Mouse (Mus musculus): Measurements from ENCODE around the gene Atp2b2.

Gene Atp2b2

DNA sequence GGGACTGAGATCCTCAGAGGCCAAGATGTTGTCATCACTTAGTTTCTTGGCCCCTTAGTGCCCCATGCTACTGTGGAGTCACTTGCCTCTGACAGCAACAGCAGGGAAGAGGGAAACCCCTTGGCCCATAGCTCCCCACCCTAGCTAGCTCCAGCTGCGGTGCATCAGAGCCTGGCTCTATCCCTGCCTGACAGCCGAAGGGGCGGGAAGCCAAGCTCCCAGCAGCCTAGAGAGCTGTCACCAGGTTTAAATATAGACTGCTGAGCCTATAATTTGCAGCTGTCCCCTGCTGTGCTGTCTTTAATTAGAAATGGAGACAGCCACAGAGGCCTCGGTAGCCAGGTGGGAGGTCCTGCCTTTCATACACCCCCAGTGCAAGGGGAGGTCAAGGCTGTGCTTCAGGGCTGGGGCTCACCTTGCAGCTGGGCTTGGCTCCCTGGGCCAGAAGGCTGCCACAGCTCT lies 247.1 kb downstream of the Atp2b2 start:
- DNase-seq (ENCODE audit: low spot score in 2 of 2) = peak in 1 of 2 experiments; percentile 10

- no peak for DNase-seq (ENCODE audit: low spot score in 2 of 2)
Observed at GRCm38 (mm10) chr6:113792368-113792767, 250.0 kb downstream of the Atp2b2 start.

DNA sequence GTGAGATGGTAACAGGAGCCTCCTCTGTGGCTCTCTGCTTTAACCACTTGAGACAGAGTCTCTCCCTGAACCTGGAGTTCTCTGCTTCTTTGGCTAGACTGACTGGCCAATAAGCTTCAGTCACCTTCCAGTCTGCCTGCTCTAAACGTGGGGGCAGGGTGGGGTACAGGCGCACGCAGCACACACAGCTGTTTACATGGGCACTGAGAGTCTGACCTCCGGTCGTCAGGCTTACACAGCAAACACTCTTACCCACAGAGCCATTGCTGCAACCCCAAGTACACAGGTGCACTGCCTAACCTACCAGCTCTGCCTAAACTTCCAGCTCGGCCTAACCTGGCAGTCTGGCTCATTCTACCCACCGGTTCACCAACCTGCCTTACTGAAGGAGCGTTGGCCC lies 251.4 kb downstream of the Atp2b2 start:
- no peak for DNase-seq (ENCODE audit: low spot score in 2 of 2)

DNA sequence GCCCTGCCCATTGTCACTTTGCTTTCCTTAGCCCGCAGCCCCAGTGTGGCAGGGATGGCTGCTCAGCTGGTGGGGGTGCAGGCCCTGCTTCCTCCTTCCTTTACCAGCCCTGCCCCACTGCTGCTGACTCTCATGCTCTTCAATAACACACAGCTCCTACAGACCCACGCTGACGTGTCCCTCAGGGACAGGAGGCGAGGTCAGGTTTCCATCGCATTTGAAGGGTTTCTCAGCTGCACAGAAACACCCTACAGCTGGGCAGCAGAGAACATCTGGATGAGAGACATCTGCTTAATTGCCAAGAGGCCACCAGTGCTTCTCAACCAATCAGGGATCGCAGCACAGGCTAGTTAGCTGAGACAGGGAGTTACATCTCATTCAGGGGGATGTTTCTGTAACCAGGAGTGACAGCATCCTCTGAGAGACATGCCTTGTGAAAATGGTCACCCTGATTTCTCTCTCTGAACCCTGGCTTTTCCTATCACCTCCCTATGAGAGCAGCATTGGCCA lies 254.9 kb downstream of the Atp2b2 start:
- DNase-seq (ENCODE audit: low spot score in 2 of 2) = no peak

DNA sequence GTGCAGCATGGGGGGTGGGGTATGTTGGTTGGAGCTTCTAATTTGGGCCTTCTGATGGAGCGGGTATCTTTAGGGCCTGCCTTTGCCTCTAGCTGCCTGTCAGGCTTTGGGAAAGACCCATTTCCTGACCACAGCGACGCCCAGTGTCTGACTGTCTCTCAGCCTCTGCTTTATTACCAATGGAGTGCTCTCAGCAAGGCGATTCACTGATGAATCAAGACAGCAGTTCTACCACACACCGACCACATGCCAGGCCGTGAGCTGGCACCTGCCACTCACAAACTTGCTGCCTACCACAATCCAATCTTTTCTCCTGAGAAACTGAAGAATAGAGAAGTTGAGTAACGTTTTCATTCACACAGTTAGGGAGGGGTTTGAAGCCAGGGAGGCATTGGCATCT lies 256.8 kb downstream of the Atp2b2 start:
- DNase-seq (ENCODE audit: low spot score in 2 of 2) = no peak

DNA sequence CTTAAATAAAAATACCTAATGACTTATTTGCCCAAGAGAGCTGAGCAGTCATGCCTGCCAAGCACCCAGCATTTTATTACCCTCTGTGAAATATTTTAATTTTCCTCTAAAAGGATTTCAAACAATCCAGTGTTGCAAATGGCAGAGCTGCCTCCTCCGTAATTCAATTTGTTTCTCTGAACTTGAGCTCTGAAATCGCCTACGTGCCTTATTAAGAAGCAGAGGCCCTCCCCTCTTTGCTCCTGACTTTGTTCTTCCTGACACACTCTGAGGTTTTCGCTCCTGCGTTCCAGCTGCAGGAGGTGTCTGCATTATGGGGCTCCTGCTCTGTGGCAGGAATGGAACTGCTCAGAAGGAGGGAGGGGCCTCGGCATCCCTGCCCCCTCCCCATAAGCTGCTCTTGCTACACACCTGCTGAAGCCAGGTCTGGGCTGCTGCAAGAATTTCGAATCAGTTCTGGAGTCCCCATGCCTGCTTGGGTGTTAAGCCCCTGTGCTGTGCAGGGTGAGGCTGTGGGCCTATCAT lies 264.1 kb downstream of the Atp2b2 start:
- DNase-seq (ENCODE audit: low spot score in 2 of 2) = no peak

DNA sequence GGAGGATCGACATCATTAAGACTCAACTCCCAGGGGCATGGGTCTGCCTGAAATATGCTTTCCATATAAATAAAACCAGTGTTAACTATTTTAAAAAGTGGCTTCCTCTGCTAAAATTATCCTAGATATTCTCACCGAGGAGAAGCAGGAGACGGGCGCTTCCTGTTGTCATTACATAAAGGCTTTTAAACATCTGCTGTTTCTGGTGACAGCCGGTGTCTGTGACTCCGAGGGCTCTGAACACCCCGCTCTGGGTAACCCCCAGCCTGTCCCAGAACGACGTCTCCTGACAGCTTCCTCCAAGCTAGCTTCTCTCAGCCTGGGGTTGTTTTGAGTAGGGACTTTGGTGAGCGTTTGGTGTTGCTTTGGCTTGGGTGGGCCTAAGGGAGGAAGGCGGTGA lies 273.6 kb downstream of the Atp2b2 start:
- no peak for DNase-seq (ENCODE audit: low spot score in 2 of 2)

DNA sequence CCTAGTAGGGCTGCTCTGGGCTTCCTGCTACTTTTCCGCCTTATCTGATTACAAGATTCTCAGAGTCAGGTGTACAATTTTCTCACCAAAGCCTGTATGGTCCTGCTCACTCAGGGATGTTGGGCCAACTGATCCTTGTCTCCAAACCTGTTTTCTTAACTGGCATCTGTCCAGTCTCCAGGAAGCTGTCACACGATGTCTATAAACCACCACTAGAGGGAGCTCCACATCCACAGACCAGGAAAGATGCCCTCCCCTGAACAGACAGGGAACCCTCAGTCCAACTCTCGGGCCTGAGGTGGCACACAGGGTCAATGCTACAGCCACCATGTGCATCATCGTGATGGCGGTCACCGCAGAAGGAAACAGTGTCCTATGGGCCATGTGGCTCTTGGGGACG lies 280.8 kb downstream of the Atp2b2 start:
- peak; percentile 38 to 57 for DNase-seq (ENCODE audit: low spot score in 2 of 2)

GRCm38 (mm10) chr6:113749119-113749685 lies 293.2 kb downstream of the Atp2b2 start:
- no peak for DNase-seq (ENCODE audit: low spot score in 2 of 2)

- DNase-seq (ENCODE audit: low spot score in 2 of 2) = peak in 1 of 2 experiments; percentile 11
Observed at GRCm38 (mm10) chr6:113748351-113748750, 294.1 kb downstream of the Atp2b2 start.

DNA sequence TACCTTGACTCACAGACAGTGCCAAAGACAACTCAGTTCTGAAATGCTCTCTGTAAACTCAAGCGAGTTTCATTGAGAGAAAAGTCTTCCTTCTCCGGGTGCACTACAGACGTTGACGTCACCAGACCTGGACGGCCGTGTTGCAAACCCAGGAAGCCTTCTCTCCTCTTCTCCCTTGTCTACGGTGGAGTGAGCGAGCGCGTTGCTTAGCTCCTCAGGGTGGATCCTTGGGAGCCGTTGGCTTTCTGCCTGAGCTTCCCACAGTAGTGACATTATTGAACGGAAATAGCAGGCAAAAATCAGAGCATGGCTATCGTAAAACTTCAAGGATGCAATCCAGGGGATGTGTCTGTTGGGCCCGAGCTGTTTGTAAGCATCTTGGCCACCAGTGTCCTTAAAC lies 295.1 kb downstream of the Atp2b2 start:
- DNase-seq (ENCODE audit: low spot score in 2 of 2) = no peak

GRCm38 (mm10) chr6:113745117-113745516 lies 297.3 kb downstream of the Atp2b2 start:
- DNase-seq (ENCODE audit: low spot score in 2 of 2) = no peak

GRCm38 (mm10) chr6:113743111-113743510 lies 299.3 kb downstream of the Atp2b2 start:
- DNase-seq (ENCODE audit: low spot score in 2 of 2) = no peak

DNA sequence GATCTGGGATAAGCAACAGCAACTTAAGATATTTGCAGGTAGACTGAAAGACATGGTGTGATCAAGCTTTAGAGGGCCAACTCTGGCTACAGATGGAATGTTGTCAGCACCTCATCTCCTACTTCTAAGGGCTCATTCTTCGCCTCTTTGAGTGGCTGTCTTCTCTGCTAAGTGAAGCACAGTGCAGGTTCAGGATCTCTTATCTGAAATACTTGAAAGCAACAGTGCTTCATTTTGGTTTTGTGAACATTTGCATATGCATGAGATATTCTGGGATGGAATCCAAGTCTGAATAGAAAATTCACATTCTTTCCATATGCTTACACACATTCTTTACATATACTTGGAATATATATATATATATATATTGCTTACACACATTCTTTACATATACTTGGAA lies 300.1 kb downstream of the Atp2b2 start:
- no peak for DNase-seq (ENCODE audit: low spot score in 2 of 2)

DNA sequence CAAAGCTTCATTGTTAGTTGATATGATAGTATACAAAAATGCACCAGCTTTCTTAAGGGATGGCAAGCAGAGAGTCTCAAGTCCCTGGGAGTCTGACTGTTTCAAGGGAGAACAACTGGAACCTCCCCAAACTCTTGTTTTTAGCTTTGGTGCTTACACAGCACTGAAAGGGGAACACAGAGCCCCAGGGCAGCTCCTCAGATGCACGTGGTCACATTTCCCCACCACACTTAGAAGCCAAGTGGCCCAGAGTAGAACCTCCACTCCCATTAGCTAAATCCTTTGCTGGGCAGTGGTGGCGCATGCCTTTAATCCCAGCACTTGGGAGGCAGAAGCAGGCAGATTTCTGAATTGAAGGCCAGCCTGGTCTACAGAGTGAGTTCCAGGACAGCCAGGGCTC lies 301.0 kb downstream of the Atp2b2 start:
- DNase-seq (ENCODE audit: low spot score in 2 of 2) = no peak

DNA sequence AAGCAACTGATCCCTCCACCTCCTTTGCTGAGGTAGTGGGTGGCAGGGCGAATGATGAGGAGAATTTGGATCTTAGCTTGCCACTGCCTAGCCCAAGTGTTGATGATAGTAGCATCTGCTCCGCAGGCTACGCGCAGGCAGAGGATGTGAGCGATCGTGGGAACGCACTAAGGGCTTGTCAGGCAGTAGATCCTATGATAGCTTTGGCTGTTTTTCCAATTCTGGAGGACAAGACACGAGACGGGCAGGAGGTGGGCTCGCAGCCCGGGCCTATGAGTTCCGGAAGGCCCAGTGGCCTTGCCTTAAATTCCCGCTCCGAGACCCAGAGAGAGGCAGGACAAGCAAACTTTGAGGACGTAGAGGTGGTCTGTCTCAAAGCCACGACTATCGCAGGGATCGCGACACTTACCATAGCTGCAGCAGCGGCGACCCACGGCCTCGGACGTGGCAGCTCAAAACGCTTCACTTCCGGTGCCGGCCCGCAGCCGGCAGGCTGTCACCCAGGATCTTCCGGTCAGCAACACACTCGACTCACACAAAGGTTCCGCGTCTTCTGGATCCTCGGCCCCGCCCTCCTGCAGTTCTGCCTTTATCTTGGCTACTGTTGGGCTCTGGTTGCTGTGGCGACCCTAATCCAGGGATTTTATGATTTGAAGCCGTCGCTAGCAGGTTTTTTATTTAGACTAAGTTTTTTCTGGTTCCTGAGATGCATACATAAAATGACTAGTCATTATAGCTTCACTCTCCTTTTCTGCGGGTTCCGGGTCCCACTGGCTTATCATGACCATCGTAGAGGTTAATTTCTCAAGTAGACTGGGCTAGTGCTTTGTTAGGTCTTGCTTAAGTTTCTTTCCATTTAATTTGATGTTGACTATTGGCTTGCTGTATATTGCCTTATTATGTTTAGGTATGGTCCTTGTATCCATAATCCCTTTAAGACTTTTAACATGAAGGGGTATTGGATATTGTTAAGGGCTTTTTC lies 301.9 kb downstream of the Atp2b2 start, which contains the start of gene Sec13:
Gene Sec13, minus strand, starts transcription at position 508 of the 982 bp plus-strand sequence.
- DNase-seq (ENCODE audit: low spot score in 2 of 2) = peak; percentile 76 to 90

- no peak for DNase-seq (ENCODE audit: low spot score in 2 of 2)
Observed at GRCm38 (mm10) chr6:113737318-113738046, 304.9 kb downstream of the Atp2b2 start.

GRCm38 (mm10) chr6:113731296-113731695 lies 311.1 kb downstream of the Atp2b2 start:
- DNase-seq (ENCODE audit: low spot score in 2 of 2) = no peak

GRCm38 (mm10) chr6:113728181-113728580 lies 314.2 kb downstream of the Atp2b2 start:
- DNase-seq (ENCODE audit: low spot score in 2 of 2) = no peak

GRCm38 (mm10) chr6:113721061-113721460 lies 321.4 kb downstream of the Atp2b2 start:
- DNase-seq (ENCODE audit: low spot score in 2 of 2) = no peak

DNA sequence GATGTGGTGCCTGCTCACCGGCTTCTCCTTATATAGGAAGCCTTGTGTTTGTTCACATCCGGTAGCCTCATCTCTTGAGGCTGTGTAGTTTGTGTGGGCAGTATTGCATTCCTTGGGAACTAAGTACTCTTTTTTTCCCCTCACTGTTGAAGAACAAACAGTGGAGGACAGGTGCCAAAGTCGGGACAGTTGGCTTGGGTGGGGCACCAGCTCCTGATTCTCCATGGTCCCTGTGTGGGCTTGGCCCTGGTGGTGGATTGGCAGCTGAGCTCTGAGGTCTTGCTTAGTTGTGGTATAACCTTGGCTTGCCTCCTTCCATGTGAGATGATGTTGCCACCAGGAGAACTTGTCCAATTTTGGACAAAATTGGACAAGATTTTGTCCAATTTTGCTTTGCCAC lies 322.5 kb downstream of the Atp2b2 start, which contains the start of gene Ghrl:
Gene Ghrl, minus strand, starts transcription at position 3 of the 400 bp plus-strand sequence.
- DNase-seq (ENCODE audit: low spot score in 2 of 2) = no peak

- DNase-seq (ENCODE audit: low spot score in 2 of 2) = no peak
Observed at GRCm38 (mm10) chr6:113717541-113717940, 324.9 kb downstream of the Atp2b2 start.

All from urinary bladder, adult 18-20 months (tissue).